Mouse (Mus musculus) splenic B cell, adult 2 months (primary cell): ENCODE results near the gene Nenf.
A peak's percentile ranks its signal among the peaks of the same experiment; 100 is the strongest.

ENCODE experiments used
- DNase-seq: peaks from one replicate; pipeline ENCODE4 v3.0.0-alpha.2; 2011; ENCODE audit warnings: low read depth, low spot score
- H3K27me3 ChIP-seq: 2 replicates; pipeline ENCODE4 v1.6.1; 2012; ENCODE audit warnings: mild to moderate bottlenecking, low read length, moderate library complexity, mixed read lengths; ENCODE audit not compliant: control insufficient read depth, poor library complexity, insufficient read depth, severe bottlenecking
- H3K36me3 ChIP-seq: 2 replicates; pipeline ENCODE4 v1.6.1; 2012; ENCODE audit warnings: mild to moderate bottlenecking, low read length, moderate library complexity, mixed read lengths; ENCODE audit not compliant: control insufficient read depth, poor library complexity, insufficient read depth, severe bottlenecking

Nenf gene

DNA sequence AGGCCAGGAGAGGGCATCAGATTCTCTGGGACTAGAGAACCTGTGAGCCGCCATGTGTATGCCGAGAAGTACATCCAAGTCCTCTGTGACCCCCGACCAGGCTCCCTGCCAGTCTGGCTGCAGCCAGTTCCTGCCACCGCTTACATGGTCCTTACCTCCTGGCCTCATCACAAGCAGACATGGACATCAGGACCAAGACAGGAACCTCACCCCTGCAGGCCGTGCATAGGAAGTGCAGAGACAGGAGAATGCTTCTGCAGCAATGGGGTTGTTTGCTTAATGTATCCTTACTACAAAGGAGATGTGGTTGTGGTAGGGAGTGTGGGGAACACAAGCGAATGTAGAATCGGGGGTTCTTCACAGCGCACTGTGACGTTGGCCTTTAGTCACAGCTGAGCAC lies 11.7 kb downstream of the Nenf start:
- no peaks in the 10 kb centered on the region for H3K36me3 ChIP-seq
- no peaks in the 10 kb centered on the region for H3K27me3 ChIP-seq

DNA sequence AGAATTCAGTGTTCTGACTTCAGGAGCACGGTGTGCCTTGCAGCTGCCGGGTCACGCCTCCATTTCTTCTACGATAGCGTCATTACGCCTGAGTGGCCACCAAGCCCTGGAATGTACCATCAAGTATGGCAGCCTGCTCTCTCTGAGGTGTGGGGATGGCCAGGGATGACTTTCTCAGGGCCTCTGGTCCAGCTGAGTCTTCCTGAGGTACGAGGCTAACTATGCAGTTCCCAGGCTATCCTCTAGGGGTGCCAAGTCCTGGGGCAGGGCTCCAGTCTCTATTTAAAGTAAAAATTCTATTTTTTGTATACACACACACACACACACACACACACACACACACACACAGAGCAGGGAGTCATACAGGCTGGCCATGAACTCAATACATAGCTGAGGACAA lies 12.4 kb downstream of the Nenf start:
- peak; percentile 61 for DNase-seq
- no peaks in the 10 kb centered on the region for H3K27me3 ChIP-seq

More for the DNA sequence above, 11.7 kb downstream of the Nenf start:
- DNase-seq, result no peak

DNA sequence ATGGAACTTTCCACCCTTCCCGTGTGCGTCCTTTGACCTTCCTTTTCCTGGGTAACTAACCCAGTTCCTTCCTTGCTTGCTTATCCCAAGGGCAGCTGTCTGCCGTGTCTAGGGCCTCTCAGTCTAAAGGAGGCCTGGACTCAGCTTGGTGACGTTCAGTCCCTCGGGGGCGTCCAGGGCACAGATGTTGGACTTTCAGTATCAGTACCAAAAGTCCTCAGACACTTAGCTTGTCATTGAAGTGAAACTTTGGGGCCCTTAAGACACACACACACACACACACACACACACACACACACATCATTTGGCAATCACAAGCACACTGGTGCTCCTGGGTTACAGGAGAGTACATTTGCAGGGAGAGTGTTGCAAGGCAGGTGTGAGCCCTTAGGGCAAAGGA lies 13.8 kb downstream of the Nenf start:
- H3K27me3 ChIP-seq, result no peaks in the 10 kb centered on the region
- no peaks in the 10 kb centered on the region for H3K36me3 ChIP-seq
- no peak for DNase-seq

More for the DNA sequence above, 12.4 kb downstream of the Nenf start:
- no peaks in the 10 kb centered on the region for H3K36me3 ChIP-seq

DNA sequence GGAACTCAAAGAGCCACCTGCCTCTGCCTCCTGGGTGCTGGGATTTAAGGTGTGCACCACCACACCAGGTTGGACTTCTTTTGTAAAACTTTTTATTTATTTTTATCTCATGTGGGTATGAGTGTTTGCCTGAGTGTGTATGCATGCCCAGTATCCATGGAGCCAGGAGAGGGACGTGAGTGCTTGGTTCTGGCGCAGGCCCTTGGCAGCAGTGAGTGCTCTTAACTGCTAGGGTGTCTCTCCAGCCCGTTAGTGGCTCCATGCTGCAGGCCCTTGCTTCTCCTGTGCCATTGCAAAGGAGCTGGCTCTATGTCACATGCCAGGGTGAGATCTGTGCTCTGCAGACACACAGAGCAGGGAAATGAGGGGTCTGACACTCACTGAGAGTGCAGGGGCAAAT lies 14.3 kb downstream of the Nenf start:
- Histone ChIP-seq H3K36me3 (no peaks in the 10 kb centered on the region), H3K27me3 (no peaks in the 10 kb centered on the region)
- DNase-seq, result no peak

- DNase-seq, result no peak
- H3K27me3 ChIP-seq, result no peaks in the 10 kb centered on the region
- H3K36me3 ChIP-seq, result no peaks in the 10 kb centered on the region
Measured at GRCm38 (mm10) chr1:191301903-191302302, 16.1 kb downstream of the Nenf start.

DNA sequence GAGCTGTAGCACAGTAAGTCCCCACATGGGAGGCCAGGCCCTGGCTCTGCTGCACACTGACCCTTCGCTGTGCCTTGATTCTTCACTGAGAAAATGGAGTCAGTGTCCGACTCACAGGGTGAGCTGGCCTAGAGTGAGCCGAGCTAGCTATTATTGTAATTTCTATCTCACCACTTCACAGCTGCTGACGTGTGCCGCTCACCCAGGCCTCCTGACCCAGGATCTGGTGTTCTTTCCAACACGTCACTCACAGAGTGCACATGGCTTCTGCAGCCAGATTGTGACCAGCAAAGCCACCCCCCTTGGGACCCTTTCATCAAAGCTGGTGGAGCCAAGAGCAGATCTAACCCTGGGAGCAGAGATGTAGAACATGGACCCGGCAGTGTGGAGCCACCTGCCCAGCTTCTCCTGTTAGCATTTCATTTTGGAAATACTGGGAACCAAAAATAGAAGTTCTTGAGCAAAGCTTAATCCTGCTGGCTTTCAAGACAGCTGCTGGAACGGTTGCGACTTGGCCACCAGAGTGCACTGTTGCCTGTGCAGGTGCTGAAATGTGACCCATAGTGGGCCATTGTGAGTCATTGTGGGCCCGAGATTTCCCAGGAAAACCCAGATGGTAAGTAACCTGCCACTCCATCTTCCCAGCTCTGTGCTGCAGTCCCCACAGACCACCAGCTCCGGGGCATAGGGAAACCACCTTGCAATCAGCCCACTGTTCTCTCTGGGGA lies 18.6 kb downstream of the Nenf start:
- DNase-seq, result no peak
- Histone ChIP-seq H3K36me3 (no peaks in the 10 kb centered on the region), H3K27me3 (no peaks in the 10 kb centered on the region)

GRCm38 (mm10) chr1:191298304-191298703 lies 19.7 kb downstream of the Nenf start:
- no peak for DNase-seq
- Histone ChIP-seq H3K36me3 (no peaks in the 10 kb centered on the region), H3K27me3 (no peaks in the 10 kb centered on the region)

- Histone ChIP-seq H3K36me3 (no peaks in the 10 kb centered on the region), H3K27me3 (no peaks in the 10 kb centered on the region)
- DNase-seq, result no peak
Measured at GRCm38 (mm10) chr1:191296445-191296844, 21.5 kb downstream of the Nenf start.

DNA sequence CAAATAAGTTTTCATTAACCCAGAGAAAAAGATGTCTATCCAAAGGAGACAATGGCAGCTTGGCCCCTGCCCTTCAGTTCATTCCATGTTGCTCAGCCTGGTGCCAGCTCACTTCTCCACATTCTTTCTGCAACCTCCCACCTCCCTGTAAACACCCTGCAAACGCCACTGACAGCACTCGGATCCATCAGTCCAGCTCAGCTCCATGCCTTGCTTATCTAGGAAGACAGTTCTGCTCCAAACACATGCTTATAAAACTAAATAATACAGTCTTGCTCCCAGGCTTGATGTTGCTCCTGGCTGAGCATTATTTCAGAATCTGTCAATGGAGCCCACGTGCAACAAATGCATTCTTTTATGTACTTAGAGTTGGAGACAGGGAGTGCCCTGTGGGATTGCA lies 22.2 kb downstream of the Nenf start:
- no peaks in the 10 kb centered on the region for H3K27me3 ChIP-seq
- H3K36me3 ChIP-seq, result no peaks in the 10 kb centered on the region
- no peak for DNase-seq

- no peaks in the 10 kb centered on the region for H3K27me3 ChIP-seq
- no peak for DNase-seq
- no peaks in the 10 kb centered on the region for H3K36me3 ChIP-seq
Measured at GRCm38 (mm10) chr1:191293996-191294795, 23.8 kb downstream of the Nenf start.

- H3K27me3 ChIP-seq, result no peaks in the 10 kb centered on the region
- H3K36me3 ChIP-seq, result no peaks in the 10 kb centered on the region
- no peak for DNase-seq
Measured at GRCm38 (mm10) chr1:191293051-191293450, 24.9 kb downstream of the Nenf start.

DNA sequence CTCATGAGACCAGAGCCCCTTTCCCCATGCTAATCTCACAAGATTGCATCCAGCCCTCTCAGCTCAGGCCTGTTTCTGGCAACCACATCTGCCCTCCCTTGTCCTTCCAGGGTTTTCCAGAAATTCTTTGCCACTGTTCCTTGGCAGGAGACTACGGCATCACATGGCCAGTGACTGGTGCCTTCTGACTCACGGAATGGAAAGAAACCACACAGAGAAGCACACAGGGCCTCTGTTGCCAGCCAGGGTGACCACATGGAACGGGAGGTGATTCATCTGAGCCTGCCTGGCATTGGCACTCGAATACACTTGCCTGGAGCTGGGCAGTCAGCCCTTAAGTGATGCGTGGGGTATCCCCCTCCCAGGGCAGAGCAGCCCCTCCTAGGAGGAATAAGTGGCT lies 25.6 kb downstream of the Nenf start:
- no peak for DNase-seq
- Histone ChIP-seq H3K36me3 (no peaks in the 10 kb centered on the region), H3K27me3 (no peaks in the 10 kb centered on the region)

- DNase-seq, result peak; percentile 80
- H3K36me3 ChIP-seq, result no peaks in the 10 kb centered on the region
Measured at GRCm38 (mm10) chr1:191288762-191289161, 29.2 kb downstream of the Nenf start.

GRCm38 (mm10) chr1:191284502-191284901 lies 33.5 kb downstream of the Nenf start:
- no peaks in the 10 kb centered on the region for H3K27me3 ChIP-seq
- no peak for DNase-seq
- H3K36me3 ChIP-seq, result no peaks in the 10 kb centered on the region

More at GRCm38 (mm10) chr1:191288762-191289161, 29.2 kb downstream of the Nenf start:
- no peaks in the 10 kb centered on the region for H3K27me3 ChIP-seq
